Mouse (Mus musculus) heart, postnatal 0 days (tissue): ENCODE measurements at regions not wholly inside any gene's neighbourhood (a gene's known extent, or its start where the extent isn't known, plus 50 kb on each side); places are given as distances from the start of the nearest gene placed in this dataset.

Experiments
- CTCF ChIP-seq: IDR thresholded peaks from 2 replicates; pipeline ENCODE4 v1.5.1; 2016; ENCODE audit warnings: antibody characterized with exemption, control low read depth, low read depth
- EP300 ChIP-seq: IDR thresholded peaks from 2 replicates; pipeline ENCODE4 v1.6.1; 2016; ENCODE audit warnings: antibody characterized with exemption, low read depth

- TF ChIP-seq EP300 = no peak
- no peak for TF ChIP-seq CTCF
Observed at GRCm38 (mm10) chr11:71371871-71372270, 141.3 kb upstream of the Nlrp1b start.
